Mouse (Mus musculus): ENCODE measurements at regions not wholly inside any gene's neighbourhood (a gene's known extent, or its start where the extent isn't known, plus 50 kb on each side); places are given as distances from the start of the nearest gene placed in this dataset.

- H3K4me3 ChIP-seq: no peak overlapping the region
- H3K27ac ChIP-seq: no peak overlapping the region
- no peaks in the 10 kb centered on the region for H3K27me3 ChIP-seq
- ATAC-seq: no peak
- no peak overlapping the region for H3K4me2 ChIP-seq
- H3K9me3 ChIP-seq (replicated peaks): no peaks in the 10 kb centered on the region; the same call in 1 of the 2 replicates
- no peaks in the 10 kb centered on the region for H3K36me3 ChIP-seq (ENCODE audit: poor library complexity, severe bottlenecking)
- WGBS: 91% methylated on average over 3 of the region's 3 CpGs
- no peak overlapping the region for H3K9ac ChIP-seq
- H3K4me1 ChIP-seq: no peaks in the 10 kb centered on the region
These were observed 75.9 kb downstream of the Klhl25 start for GRCm38 (mm10) chr7:75923951-75924467.

GRCm38 (mm10) chr7:75927537-75927936 is 79.4 kb downstream of the Klhl25 start:
- WGBS: 33% methylated on average over 4 of the region's 4 CpGs
- no peak overlapping the region for H3K27ac ChIP-seq

GRCm38 (mm10) chr7:75943844-75944243 is 95.7 kb downstream of the Klhl25 start:
- no peak for ATAC-seq
- no peak overlapping the region for H3K4me3 ChIP-seq
- H3K4me2 ChIP-seq: no peak overlapping the region
- no peaks in the 10 kb centered on the region for H3K27me3 ChIP-seq
- no peak overlapping the region for H3K27ac ChIP-seq
- no peaks in the 10 kb centered on the region for H3K36me3 ChIP-seq (ENCODE audit: poor library complexity, severe bottlenecking)
- WGBS: 29% methylated on average over 3 of the region's 3 CpGs
- no peaks in the 10 kb centered on the region for H3K9me3 ChIP-seq (replicated peaks)
- H3K9ac ChIP-seq: no peak overlapping the region
- H3K4me1 ChIP-seq: no peaks in the 10 kb centered on the region

More at GRCm38 (mm10) chr7:75927537-75927936, 79.4 kb downstream of the Klhl25 start:
- Histone ChIP-seq H3K27me3 (no peaks in the 10 kb centered on the region), H3K4me2 (no peak overlapping the region), H3K4me1 (no peaks in the 10 kb centered on the region), H3K4me3 (no peak overlapping the region), H3K9me3 (replicated peaks) (no peaks in the 10 kb centered on the region; the same call in 1 of the 2 replicates), H3K9ac (no peak overlapping the region), H3K36me3 (ENCODE audit: poor library complexity, severe bottlenecking) (no peaks in the 10 kb centered on the region)
- ATAC-seq: peak; percentile 92

GRCm38 (mm10) chr7:75955671-75956070 is 107.6 kb downstream of the Klhl25 start:
- 76% methylated on average over 9 of the region's 9 CpGs for WGBS
- H3K4me1 ChIP-seq: no peaks in the 10 kb centered on the region
- H3K4me3 ChIP-seq: no peak overlapping the region
- no peak overlapping the region for H3K9ac ChIP-seq
- no peak overlapping the region for H3K4me2 ChIP-seq
- H3K27ac ChIP-seq: no peak overlapping the region
- H3K9me3 ChIP-seq (replicated peaks): no peaks in the 10 kb centered on the region
- no peaks in the 10 kb centered on the region for H3K27me3 ChIP-seq
- ATAC-seq: no peak
- no peaks in the 10 kb centered on the region for H3K36me3 ChIP-seq (ENCODE audit: poor library complexity, severe bottlenecking)

GRCm38 (mm10) chr7:75957366-75957765 is 109.3 kb downstream of the Klhl25 start:
- 91% methylated on average over 5 of the region's 5 CpGs for WGBS
- no peaks in the 10 kb centered on the region for H3K36me3 ChIP-seq (ENCODE audit: poor library complexity, severe bottlenecking)
- no peak for ATAC-seq

GRCm38 (mm10) chr7:75959903-75960620 is 112.0 kb downstream of the Klhl25 start:
- Histone ChIP-seq H3K4me1 (no peaks in the 10 kb centered on the region), H3K9ac (no peak overlapping the region), H3K36me3 (ENCODE audit: poor library complexity, severe bottlenecking) (no peaks in the 10 kb centered on the region), H3K9me3 (replicated peaks) (no peaks in the 10 kb centered on the region), H3K27me3 (no peaks in the 10 kb centered on the region), H3K4me2 (no peak overlapping the region), H3K27ac (no peak overlapping the region), H3K4me3 (no peak overlapping the region)
- 82% methylated on average over 14 of the region's 14 CpGs for WGBS
- ATAC-seq: 0 out of 2 replicates have a peak, but pooled peaks have one; percentile 27

More at GRCm38 (mm10) chr7:75957366-75957765, 109.3 kb downstream of the Klhl25 start:
- no peak overlapping the region for H3K27ac ChIP-seq
- no peaks in the 10 kb centered on the region for H3K27me3 ChIP-seq
- no peak overlapping the region for H3K9ac ChIP-seq
- H3K4me1 ChIP-seq: no peaks in the 10 kb centered on the region
- no peak overlapping the region for H3K4me2 ChIP-seq
- H3K9me3 ChIP-seq (replicated peaks): no peaks in the 10 kb centered on the region
- H3K4me3 ChIP-seq: no peak overlapping the region

GRCm38 (mm10) chr7:75968177-75968576 is 120.1 kb downstream of the Klhl25 start:
- no peaks in the 10 kb centered on the region for H3K36me3 ChIP-seq (ENCODE audit: poor library complexity, severe bottlenecking)

DNA sequence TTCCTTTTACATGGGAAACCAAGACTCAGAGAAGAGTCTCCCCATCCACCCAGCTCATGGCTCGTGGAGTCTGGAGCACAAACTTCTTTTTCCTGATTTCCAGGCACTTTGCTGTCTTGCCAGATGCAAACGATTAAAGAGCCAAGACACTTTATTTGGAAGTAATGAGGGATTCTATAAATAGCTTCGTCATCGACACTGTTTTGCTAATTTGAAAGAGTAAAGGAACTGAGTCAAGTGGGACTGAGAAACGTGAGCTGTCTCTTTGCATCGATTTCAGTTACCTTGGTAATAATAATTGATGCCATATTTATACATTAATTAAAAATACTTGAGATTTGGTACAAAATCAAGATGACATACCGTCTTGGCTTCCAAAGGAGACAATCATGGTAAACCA is 122.8 kb downstream of the Klhl25 start:
- no peaks in the 10 kb centered on the region for H3K36me3 ChIP-seq (ENCODE audit: poor library complexity, severe bottlenecking)
- no peak overlapping the region for H3K27ac ChIP-seq
- H3K9ac ChIP-seq: no peak overlapping the region
- H3K9me3 ChIP-seq (replicated peaks): no peaks in the 10 kb centered on the region
- 63% methylated on average over 7 of the region's 7 CpGs for WGBS
- no peak overlapping the region for H3K4me3 ChIP-seq
- no peak overlapping the region for H3K4me2 ChIP-seq
- H3K4me1 ChIP-seq: no peaks in the 10 kb centered on the region
- no peak; the same call in 1 of the 2 replicates for ATAC-seq
- H3K27me3 ChIP-seq: no peaks in the 10 kb centered on the region

More at GRCm38 (mm10) chr7:75968177-75968576, 120.1 kb downstream of the Klhl25 start:
- Histone ChIP-seq H3K4me3 (no peak overlapping the region), H3K27ac (no peak overlapping the region), H3K4me1 (no peaks in the 10 kb centered on the region), H3K9ac (no peak overlapping the region), H3K9me3 (replicated peaks) (no peaks in the 10 kb centered on the region), H3K4me2 (no peak overlapping the region), H3K27me3 (no peaks in the 10 kb centered on the region)
- 92% methylated on average over 5 of the region's 5 CpGs for WGBS
- no peak for ATAC-seq

DNA sequence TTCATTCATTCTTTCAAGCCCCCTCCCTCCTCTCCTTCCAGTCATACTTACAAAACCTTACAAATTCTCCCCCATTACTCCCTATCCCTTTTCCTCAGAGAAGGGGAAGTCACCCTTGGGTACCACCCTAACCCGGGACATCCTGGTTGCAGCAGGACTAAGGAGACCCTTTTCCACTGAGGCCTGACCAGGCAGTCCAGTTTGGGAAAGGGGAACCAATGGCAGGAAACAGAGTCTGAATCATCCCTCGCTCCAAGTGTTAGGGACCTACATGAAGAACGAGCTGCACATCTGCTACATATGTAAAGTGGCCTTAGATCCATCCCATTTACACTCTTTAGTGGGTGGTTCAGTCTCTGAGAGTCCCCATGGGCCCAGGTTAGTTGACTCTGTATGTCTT is 123.6 kb downstream of the Klhl25 start:
- no peak for ATAC-seq
- Histone ChIP-seq H3K4me1 (no peaks in the 10 kb centered on the region), H3K36me3 (ENCODE audit: poor library complexity, severe bottlenecking) (no peaks in the 10 kb centered on the region), H3K4me2 (no peak overlapping the region), H3K27me3 (no peaks in the 10 kb centered on the region), H3K9me3 (replicated peaks) (no peaks in the 10 kb centered on the region), H3K27ac (no peak overlapping the region), H3K4me3 (no peak overlapping the region), H3K9ac (no peak overlapping the region)
- WGBS: 93% methylated on average over 3 of the region's 3 CpGs

DNA sequence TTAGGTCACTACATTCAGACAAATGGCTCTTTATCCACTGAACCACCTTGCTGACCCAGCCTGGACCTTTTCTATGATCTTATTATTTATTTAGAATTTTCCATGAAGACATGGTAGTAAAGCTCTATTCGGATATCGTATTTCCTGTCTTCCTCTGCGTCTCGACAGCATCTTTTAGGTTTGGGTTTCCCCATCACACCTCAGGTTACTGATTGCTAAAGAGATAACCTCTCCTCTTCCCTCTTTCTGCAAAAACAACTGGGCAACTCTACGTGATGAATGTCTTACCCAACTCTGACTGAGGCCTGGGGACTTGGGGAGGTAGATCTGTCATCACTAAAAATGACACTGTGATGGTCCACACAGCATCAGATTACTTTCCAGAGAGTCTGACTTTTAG is 133.4 kb downstream of the Klhl25 start:
- no peak for ATAC-seq
- Histone ChIP-seq H3K9me3 (replicated peaks) (no peaks in the 10 kb centered on the region), H3K4me2 (no peak overlapping the region), H3K27me3 (no peaks in the 10 kb centered on the region), H3K36me3 (ENCODE audit: poor library complexity, severe bottlenecking) (no peaks in the 10 kb centered on the region), H3K9ac (no peak overlapping the region), H3K27ac (peak overlapping the region; percentile 79), H3K4me3 (no peak overlapping the region), H3K4me1 (peaks cover 24% of the 10 kb centered on the region)
- 87% methylated on average over 5 of the region's 5 CpGs for WGBS

DNA sequence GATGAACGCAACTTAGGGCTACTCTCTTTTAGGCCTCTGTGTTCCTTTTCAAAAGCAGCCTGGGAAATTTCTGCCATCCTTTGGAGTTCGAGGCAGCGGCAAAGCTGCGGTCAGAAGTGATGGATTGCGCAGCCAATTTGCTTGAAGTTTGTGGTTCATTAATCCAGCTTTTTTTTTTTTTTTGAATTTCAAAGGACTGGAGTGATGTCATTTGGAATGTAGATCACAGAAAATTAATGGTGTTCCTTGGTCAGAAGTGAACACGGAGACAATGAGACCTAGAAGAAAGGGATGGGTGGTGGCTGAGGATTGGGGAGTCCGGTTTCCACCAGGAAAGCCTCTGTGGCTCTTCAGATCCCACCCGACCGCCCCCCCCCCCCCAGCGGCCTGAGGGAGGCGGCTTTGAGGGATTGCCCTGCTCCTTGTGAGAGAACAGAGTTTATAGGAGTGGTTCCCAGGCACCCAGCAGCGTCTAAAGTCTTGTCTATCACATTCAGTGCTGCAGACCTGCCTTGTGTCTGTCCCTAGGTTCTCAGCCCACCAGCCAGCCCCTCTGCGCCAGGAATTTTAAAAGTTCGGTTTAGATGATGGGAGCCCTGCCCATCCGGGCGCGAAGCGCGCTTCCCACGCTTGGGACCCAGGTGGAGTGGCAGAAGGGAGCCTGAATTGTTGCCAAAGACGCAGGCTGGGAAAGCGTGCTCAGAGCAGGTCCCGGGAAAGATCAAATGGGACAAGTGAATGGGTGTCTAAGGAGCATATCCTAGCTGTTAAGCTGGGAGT is 135.1 kb downstream of the Klhl25 start:
- H3K36me3 ChIP-seq (ENCODE audit: poor library complexity, severe bottlenecking): no peaks in the 10 kb centered on the region
- H3K27me3 ChIP-seq: no peaks in the 10 kb centered on the region
- ATAC-seq: peak; percentile 95
- no peaks in the 10 kb centered on the region for H3K9me3 ChIP-seq (replicated peaks)
- H3K4me2 ChIP-seq: peak overlapping the region; percentile 53
- H3K4me3 ChIP-seq: 0 out of 2 replicates have a peak overlapping the region, but pooled peaks have one; percentile 2
- H3K4me1 ChIP-seq: peaks cover 24% of the 10 kb centered on the region
- under 1% methylated on average over 23 of the region's 23 CpGs for WGBS
- H3K9ac ChIP-seq: 0 out of 2 replicates have a peak overlapping the region, but pooled peaks have one; percentile 18
- peak overlapping the region; percentile 86 for H3K27ac ChIP-seq

DNA sequence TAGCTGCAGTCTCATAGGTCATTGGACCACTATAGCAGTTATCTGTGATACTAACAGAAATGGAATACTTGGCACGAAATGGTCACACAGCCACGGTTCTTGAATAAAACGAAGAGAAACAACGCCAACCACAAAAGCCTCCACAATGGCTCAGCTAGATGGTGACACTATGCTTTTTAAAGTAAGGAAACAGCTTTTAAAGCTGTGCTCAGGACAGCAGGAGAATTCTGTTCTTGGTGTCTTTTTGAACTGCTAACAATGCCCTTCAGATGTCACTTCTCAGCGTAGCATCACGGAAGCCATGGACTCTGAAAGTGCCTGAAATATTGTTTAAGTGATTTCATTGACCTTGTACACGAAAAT is 135.7 kb downstream of the Klhl25 start:
- Histone ChIP-seq H3K9ac (0 out of 2 replicates have a peak overlapping the region, but pooled peaks have one; percentile 18), H3K4me3 (0 out of 2 replicates have a peak overlapping the region, but pooled peaks have one; percentile 2), H3K27me3 (no peaks in the 10 kb centered on the region), H3K4me1 (peaks cover 24% of the 10 kb centered on the region), H3K27ac (peak overlapping the region; percentile 86), H3K9me3 (replicated peaks) (no peaks in the 10 kb centered on the region), H3K36me3 (ENCODE audit: poor library complexity, severe bottlenecking) (no peaks in the 10 kb centered on the region), H3K4me2 (peak overlapping the region; percentile 53)
- no peak; the same call in 1 of the 2 replicates for ATAC-seq
- 14% methylated on average over 7 of the region's 7 CpGs for WGBS
